Mouse (Mus musculus): ENCODE results near the gene Iqschfp. TPM values are rescaled to one million over a fixed set of nuclear protein-coding genes. Genes with fewer than 3 reads are reported as not detected.

Gene Iqschfp
- total RNA-seq, 2 experiments from 2014 or later, result not detected

DNA sequence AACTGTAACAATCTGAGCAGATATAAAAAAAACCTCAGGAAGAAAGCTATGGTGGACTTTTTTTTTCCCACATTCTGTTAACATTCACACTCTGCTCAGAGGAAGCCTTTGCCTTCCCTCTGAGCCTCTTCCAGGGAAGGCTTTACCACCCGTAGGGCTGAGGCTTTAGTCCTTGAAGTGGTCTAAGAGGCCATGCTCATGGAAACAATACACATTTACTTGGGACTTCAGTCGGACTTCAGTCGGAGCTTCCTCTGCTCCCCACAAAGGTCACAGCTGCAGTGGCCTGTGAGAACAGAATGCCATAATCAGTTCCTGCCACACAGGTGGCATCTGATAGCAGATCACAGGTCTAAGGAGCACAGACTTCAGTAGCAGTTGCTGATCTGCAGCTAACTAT, 644.0 kb downstream of the Iqschfp start:
- ATAC-seq (replicated peaks; ENCODE audit: low FRiP score, low TSS enrichment, poor library complexity, severe bottlenecking), result no peak

DNA sequence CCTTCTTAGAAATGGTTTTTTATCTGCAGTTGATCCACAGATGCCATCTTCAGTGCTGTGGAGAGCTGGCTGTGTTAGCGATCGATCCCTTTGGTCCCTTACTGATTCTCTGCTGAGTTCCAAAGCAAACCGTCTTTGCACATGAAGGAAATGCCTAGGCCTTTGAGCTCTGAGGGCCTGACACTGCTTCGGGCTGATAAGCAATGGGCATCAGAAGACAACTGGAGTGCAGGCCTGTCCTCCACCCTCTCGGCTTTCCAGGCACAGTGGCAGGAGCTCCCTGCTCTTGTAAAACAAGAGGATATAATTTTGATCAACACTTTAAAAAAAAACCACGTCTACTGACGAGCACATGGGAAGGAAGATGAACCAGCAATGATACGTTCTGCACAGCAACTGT, 649.7 kb downstream of the Iqschfp start:
- ATAC-seq (replicated peaks; ENCODE audit: low FRiP score, low TSS enrichment, poor library complexity, severe bottlenecking), result no peak

DNA sequence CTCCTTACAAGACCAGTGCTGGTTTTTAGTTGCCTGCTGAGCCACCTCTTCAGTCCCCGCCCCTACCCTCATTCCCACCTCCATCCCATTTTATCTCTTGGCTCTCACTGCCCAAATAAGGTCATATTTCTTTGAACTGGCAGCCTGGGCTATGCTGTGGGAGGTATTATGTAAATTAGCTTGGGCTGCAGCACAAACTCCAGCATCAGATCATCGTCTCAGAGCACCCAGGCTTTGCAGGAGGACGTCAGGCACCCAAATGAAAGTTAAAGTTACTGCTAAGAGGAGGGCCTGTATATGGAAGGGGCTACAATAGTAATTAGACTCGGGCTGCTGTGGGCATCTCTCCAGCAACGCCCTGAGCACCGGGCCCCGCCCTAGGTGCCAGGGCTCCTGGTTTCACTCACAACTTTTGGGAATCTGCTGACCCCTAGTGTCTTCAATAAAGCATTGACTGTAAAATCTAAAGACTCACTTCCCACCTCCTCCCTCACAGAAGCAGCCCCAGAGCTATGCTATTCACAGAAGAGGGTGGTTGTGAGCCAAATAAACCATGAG, 651.0 kb downstream of the Iqschfp start:
- ATAC-seq (replicated peaks; ENCODE audit: low FRiP score, low TSS enrichment, poor library complexity, severe bottlenecking), result peak; percentile 98

DNA sequence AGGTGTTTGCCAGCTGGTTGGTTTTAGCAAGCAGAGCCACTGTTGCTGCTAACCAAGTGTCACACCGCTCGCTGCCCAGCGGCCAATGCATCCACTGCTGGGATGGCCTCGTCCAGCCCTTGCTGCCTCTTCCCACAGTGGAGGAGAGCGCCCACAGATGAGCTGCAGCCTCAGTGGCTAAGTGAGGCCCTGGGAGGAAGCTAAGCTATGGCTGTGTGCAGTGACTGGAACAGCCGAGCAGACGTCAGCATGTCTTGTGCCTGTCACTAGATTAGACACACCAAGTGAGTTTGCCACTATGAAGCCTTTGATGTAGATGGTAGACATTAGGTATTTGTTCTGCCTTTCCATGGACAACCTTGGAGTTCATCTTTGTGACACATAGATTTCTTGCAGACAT, 652.8 kb downstream of the Iqschfp start:
- ATAC-seq (replicated peaks; ENCODE audit: low FRiP score, low TSS enrichment, poor library complexity, severe bottlenecking), result no peak

DNA sequence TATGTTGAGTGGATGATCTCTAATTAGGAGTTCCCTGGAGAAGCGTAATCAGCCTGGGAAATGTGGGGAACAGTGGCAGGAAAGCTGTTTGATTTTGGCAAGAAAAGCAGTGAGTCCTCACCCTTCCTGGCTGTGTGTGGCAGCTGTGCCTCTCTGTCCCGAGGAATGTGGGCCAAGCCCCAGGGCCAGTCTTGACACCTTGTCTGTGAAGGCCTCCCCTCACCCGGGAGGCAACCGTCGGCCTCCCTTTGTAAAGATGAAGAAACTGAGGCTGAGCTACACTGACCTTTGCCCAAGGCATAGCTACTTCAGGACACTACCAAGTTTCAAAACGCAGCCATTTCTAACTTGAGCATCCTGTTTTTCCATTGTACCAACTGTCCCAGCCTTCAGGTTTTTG, 653.9 kb downstream of the Iqschfp start:
- no peak for ATAC-seq (replicated peaks; ENCODE audit: low FRiP score, low TSS enrichment, poor library complexity, severe bottlenecking)

DNA sequence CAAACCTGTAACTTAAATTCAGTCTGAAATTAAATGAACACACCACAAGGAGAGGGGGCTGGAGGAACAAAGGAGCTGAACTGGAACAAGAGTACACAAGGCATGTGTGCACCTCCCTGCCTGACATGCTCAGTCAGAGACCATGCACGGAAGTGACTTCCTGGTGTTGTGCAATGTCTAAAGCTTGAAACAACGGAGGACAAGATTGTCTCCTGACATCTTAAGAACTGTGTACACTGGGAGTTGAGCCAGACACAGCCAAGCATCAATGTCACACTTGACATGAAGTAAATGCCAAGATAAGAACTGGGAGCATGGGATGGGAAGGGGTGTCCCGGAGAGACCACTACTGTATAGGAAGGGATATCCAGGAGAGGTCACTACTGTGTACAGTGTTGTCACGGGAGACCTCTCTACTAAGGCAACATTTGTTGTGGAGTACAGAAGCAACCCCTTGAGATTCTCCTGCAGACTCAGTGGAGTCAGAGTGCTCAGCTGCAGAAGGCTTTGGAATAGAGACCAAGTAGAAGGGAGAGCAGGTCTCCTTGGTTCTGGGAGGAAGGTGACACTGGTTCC, 663.1 kb downstream of the Iqschfp start:
- ATAC-seq (replicated peaks; ENCODE audit: low FRiP score, low TSS enrichment, poor library complexity, severe bottlenecking), result no peak

DNA sequence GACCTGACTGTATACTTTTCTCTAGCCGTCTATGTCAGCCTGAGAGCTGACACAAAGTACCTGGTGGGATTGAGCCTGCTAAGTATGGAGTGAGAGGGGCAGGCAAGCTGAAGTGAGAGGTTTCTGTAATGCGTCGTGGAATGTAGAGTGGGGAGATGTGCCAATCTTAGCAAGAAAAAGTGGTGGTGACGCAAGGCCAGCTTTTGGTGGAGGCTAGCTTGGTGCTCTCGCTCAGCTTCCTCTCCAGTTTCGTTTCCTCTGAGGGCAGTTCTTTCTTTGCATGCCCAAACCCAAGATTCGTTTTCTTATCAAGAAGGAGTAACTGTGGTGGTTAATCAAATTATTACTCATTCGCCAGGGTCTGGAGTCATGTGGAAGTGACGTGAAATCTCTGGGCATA, 664.9 kb downstream of the Iqschfp start:
- no peak for ATAC-seq (replicated peaks; ENCODE audit: low FRiP score, low TSS enrichment, poor library complexity, severe bottlenecking)

DNA sequence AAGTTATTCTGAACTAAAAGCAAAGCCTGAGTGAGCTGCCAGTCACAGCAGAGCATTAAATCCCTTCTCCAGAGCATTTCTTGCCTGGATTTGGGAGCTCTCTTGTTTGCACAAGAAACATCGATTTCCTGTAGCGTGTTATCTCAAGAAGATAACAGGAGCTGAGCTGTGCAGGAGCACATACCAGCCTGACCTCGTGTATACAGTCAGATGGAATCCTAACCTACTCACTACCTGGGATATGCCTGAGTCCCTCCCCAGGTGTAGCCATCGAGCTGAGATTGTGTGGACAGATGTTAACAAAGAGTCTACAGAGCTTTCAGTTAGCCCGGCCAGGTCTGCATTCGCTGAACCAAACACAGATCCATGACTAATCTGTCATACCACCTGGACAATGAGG, 666.7 kb downstream of the Iqschfp start:
- ATAC-seq (replicated peaks; ENCODE audit: low FRiP score, low TSS enrichment, poor library complexity, severe bottlenecking), result no peak

DNA sequence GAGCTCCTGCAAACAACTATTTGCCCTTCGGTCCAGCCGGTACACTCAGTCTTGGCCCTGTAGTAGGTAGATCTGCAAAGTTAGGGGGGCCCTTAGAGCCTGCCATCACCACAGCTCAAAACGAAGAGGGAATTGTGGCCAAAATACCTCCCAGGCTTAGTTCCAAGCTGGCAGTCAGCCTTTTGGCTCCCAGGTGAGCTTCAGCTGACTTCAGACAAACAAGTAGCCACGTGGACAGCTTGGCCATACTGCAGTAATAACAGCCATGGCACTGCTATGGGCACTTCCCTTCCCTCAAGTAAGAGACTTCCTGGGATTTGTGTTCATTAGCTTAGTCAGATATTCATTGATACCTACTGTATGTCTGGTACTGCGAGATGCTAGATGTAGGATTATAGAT, 668.0 kb downstream of the Iqschfp start:
- no peak for ATAC-seq (replicated peaks; ENCODE audit: low FRiP score, low TSS enrichment, poor library complexity, severe bottlenecking)

DNA sequence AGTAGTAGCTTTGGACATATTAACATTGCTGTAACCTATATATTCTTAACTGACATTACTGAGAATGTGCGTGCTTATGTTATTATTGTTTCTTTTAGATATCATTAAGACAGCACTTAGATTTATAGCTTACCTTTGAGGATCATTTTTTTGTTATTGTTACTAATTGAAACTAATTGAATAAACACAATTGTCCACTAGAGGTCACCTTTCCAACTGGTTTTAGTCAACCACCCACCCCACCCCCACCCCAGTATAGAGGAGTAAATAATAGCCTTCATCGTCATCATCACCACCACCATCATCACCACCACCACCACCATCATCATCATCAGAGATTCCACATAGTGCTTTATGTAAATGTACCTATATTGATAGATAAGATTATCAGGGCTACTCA, 670.8 kb downstream of the Iqschfp start:
- no peak for ATAC-seq (replicated peaks; ENCODE audit: low FRiP score, low TSS enrichment, poor library complexity, severe bottlenecking)

DNA sequence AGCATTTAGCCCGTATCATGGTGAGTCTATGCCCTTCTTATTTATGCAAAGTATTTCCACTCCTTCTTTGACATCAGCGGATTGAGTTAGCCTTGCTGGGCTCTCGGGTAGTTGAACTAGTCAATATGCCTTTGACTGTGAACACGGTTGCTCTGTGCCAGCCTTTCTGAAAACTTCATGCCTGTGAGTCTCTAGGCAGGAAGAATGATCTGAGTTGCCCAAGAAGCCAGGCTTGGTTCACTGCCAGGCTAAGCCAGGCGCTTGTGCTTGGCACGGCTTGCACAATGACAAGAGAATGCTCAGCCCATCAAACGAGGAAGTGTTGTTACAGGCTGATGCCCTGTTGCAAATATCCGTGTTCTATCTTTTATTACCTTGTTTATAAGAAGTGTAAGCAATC, 671.9 kb downstream of the Iqschfp start:
- ATAC-seq (replicated peaks; ENCODE audit: low FRiP score, low TSS enrichment, poor library complexity, severe bottlenecking), result no peak

DNA sequence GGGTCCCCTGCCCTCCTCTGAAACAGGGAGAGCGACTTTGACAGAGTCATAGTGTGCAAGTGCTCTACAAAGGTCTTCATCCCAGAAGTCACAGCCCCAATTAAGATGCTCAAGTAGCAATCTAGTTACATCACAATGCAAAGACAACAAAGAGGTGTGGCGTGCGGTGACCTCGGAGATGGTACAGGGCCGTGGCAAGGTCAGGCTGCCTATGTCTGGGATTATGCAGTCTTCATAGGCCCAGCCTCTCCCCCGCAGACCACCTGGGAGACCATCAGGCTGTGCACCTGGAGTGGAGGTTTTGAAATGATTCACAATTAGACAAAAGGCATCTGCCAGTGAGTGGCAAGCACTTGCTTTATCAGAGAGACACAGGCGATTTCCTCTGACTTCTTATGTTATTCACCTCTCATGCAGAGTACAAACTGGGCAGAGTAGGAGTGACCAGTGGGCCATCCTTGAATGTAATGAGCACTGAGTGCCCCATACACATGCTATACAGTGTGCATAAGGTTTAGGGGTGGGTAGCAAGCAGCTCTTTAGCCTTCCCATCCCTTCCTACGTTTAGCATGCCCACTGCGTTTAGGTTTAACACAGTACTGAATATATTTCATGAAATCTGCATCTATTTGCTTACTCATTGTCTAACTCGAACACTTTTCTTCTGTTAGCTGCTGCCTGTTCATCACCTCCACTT, 673.1 kb downstream of the Iqschfp start:
- no peak for ATAC-seq (replicated peaks; ENCODE audit: low FRiP score, low TSS enrichment, poor library complexity, severe bottlenecking)

DNA sequence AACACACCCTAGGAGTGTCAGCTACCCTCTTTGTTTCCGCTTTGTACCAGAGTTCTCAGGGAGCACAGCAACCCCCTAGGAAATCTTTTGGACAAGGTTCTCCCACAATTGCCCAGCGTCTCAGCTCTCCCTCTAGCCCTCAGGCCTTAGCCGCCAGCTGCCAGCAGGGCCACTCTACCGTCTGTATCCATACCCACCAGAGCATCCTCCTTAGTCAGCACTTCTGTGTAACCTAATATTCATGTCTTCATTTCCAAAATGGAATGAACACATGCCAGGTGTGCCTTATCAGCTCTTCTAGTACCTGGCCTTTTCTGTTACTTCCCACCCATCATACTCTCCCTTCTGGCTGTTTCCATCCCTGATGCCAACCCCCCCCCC, 673.6 kb downstream of the Iqschfp start:
- ATAC-seq (replicated peaks; ENCODE audit: low FRiP score, low TSS enrichment, poor library complexity, severe bottlenecking), result no peak

DNA sequence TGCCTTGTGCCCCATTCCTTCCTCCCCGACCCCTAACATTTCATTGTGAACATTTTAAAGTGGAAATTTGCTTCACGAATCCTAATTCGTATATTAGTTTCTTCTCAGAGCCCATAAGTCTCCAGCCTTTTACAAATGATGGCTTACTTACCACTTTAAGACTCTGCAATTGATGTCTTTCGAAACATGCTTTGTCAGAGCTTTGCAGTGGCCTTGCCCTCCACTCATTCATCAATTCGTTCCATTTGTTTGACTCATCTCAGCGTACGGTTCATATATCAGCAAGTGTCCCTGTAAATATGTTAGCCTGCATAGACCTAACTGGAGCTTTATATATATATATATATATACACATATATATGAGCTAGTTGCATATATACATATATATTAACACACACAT, 675.5 kb downstream of the Iqschfp start:
- ATAC-seq (replicated peaks; ENCODE audit: low FRiP score, low TSS enrichment, poor library complexity, severe bottlenecking), result no peak

DNA sequence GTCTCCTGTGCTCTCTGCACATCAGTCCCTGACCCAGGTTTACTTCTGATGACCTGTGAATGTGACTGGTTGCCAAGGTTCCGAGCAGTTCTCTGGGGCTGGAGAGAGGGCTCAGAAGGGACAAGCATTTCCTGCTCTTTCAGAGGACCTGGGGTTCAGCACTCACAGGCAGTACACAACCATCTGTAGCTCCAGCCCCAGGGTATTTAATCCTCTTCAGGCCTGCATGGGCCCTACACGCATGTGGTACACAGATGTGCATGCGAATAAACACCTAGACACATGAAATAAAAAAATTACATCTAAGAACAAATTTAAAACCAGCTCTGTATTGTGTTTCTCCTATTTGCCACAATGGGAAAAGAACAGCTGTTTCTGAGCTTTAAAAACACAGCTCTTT, 676.1 kb downstream of the Iqschfp start:
- ATAC-seq (replicated peaks; ENCODE audit: low FRiP score, low TSS enrichment, poor library complexity, severe bottlenecking), result no peak

DNA sequence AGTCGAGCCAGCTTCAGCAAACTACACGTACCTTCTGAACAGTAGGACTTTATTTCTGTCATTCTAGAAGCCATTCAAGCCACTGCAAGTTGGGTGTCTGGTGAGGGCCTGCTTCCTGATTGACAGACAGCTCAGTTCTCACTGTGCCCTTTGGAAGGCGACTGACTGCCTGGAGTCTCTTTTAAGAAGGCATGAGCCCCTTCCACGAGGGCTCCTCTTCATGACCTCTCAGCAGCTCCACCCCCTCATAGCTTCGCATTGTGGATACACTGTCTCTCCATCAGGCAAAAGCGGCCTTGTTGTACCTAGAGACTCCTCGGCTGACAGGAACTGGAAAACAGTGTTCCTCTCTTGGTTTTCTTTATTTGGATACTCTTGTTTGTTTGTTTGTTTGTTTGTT, 676.7 kb downstream of the Iqschfp start:
- ATAC-seq (replicated peaks; ENCODE audit: low FRiP score, low TSS enrichment, poor library complexity, severe bottlenecking), result no peak

DNA sequence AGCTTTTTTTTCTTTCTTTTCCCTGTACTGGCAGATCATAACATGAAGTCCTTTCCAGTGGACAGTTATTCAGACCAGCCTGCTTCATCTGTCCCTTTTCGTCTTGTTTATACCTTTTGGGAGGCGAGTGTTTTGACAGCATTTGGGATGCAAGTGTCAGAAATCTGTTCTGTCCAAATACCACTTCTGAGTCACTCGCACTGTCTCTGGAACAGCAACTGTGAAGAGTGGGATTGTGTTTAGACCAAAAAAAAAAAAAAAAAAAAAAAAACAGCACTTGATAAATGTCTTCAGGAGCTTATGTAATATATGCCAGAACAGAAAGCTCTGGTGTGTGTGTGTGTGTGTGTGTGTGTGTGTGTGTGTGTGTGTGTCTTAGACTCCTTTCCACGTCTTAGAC, 678.3 kb downstream of the Iqschfp start:
- ATAC-seq (replicated peaks; ENCODE audit: low FRiP score, low TSS enrichment, poor library complexity, severe bottlenecking), result no peak

DNA sequence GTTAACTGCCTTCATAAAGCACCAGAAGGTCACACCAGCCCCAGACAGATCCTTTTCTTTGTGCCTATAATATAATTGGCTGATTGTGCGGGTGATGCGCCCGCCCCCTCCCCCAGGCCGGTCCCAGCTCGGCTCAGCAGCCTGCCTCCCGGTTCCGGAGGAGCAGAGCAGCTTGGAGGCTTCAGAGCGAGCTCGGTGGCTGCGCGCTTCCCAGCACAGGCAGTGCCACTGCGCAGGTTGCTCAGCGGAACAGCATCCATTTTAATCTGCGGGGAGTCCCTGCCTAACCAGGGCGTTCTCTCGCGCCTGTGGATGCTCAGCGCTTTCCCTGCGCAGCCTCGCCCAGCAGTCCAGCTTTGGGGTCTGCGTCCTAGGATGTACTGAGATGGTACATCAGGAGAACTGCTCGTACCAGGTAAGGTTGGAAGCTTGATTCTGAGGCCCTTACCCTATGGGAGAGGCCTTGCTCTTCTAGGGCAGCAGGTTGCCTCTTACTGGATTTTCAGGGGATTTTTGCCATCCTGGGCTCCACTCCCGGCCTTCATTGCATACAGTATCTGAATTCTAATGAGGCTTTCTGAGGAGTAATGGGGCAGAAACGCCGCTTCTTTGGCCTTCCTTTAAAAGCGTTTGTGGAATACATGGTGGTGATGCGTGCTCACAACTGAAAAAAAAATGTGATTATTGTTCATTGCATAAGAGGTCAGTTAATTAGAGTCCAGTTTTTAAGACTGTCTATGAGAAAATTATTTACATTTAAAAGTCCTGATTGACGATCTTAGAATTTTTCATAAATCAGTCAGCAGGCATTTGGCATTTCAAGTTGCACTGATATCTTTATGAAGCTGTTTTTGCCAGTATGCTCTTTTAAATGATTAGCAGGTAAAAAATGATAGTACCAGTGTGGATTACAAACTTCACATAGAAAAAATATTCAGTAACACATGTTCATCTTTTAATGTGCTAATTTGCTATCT, 680.5 kb downstream of the Iqschfp start:
- no peak for ATAC-seq (replicated peaks; ENCODE audit: low FRiP score, low TSS enrichment, poor library complexity, severe bottlenecking)

DNA sequence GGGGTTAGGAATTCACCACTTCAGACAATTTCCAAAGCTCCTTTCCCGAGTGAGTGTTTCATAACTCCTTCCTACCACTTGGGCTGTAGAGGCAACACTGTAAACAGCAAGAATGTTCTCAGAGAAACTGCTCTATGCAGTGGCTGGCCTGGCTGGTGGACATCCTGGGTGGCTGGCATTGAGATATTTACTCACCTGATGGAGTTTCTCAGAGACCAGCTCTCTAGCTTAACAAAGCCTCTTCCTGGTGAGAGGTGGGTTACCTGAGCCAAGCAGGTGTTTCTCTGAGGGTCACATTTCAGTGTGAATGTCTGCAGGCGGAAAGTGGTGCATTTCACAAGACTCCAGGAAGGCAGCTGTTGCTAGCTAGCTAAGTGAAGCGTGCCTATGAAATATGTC, 681.2 kb downstream of the Iqschfp start:
- no peak for ATAC-seq (replicated peaks; ENCODE audit: low FRiP score, low TSS enrichment, poor library complexity, severe bottlenecking)

DNA sequence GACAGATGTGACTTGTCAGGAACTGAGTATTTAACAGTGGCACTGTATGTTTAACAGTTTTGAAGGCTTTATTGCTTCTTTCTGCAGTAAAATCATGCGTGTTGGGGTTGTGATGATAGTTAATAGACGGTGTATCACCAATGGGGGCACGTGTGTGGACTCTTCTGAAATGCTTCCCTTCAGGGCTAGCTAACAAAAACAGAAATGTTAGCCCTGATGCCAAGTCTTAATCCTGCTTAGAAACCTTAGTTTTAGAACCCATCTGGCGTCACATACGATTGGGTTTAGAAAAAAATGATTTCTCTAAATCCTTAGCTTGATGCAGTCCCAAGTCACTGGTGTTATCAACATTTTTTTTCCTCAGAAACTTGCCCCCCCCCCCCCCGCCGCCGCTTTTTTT, 682.1 kb downstream of the Iqschfp start:
- ATAC-seq (replicated peaks; ENCODE audit: low FRiP score, low TSS enrichment, poor library complexity, severe bottlenecking), result no peak
